Comparison of ENCODE assay signal across 26 mouse cellular contexts in the genomic region with DNA sequence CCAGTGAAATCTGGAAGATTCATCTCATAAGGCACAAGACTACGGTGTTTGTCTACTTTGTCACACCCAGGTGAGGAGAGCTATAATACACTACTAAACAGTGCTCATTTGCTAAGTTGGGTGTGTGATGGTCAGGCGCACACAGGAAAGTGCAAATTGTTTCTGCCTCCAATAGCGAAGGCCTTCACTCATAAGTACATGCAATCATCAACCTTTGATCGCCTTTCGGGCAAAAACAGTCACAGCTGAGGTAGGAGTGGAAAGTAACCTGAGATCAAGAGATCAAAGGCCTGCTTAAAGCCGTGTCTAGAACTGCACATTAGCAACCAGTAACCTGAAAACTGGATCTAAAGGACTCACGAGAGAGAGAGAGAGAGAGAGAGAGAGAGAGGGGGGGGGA.
DNase-seq lines count a peak whose midpoint lies in the region; ATAC-seq and TF ChIP-seq lines count a peak whose summit lies in the region.
"Had no signal": no experiment of that assay in that cellular context is flagged by ENCODE, and none has a peak within 500 bp of the region (broad histone marks: within the 10 kb centered on the region; RNA-seq: fewer than 3 reads in every experiment).

No protein-coding gene starts in this region.

- no peak for TF ChIP-seq CTCF in kidney, adult 2 months (conservative IDR thresholded peaks at IDR 0.05; ENCODE audit: insufficient read depth, insufficient read length, low read depth, low read length)
- no peak for TF ChIP-seq CTCF in intestine, postnatal 0 days (IDR thresholded peaks at IDR 0.05; ENCODE audit: low read depth)

- H3K36me3 ChIP-seq in kidney, adult 2 months (ENCODE audit: control insufficient read depth, insufficient read depth, low read length): no peaks in the 10 kb centered on the region
- no peaks in the 10 kb centered on the region for H3K36me3 ChIP-seq in intestine, postnatal 0 days (ENCODE audit: control insufficient read depth, insufficient read depth)
- no peaks in the 10 kb centered on the region for H3K36me3 ChIP-seq in heart, embryonic 11.5 days (ENCODE audit: control insufficient read depth, insufficient read depth, low read length)
- H3K36me3 ChIP-seq: embryonic facial prominence, embryonic 10.5 days; embryonic facial prominence, embryonic 13.5 days; forebrain, embryonic 10.5 days; heart, embryonic 13.5 days; hindbrain, embryonic 12.5 days had no signal

- H3K4me3 ChIP-seq in kidney, adult 2 months (ENCODE audit: insufficient read depth, low read depth, low read length): no peak overlapping the region
- no peak overlapping the region for H3K4me3 ChIP-seq in intestine, postnatal 0 days (ENCODE audit: low read depth, low read length)
- no peak overlapping the region for H3K4me3 ChIP-seq in heart, embryonic 11.5 days (ENCODE audit: low read depth, low read length)
- H3K4me3 ChIP-seq: embryonic facial prominence, embryonic 10.5 days; embryonic facial prominence, embryonic 13.5 days; erythroblast, embryonic 14.5 days; forebrain, embryonic 10.5 days; forebrain, embryonic 13.5 days; heart, embryonic 13.5 days; hindbrain, embryonic 12.5 days had no signal

- ATAC-seq in intestine, postnatal 0 days: peak; percentile 76
- no peak for ATAC-seq in activated CD4-positive, CD25-positive, alpha-beta regulatory T cell, adult 4 months
- ATAC-seq in heart, embryonic 11.5 days (replicated peaks; ENCODE audit: insufficient number of reproducible peaks, low FRiP score, low TSS enrichment): no peak
- ATAC-seq: CD4-positive, CD25-positive, alpha-beta regulatory T cell, adult 4 months; forebrain, embryonic 13.5 days; forebrain, embryonic 16.5 days; hindbrain, embryonic 16.5 days had no signal

- H3K9ac ChIP-seq in intestine, postnatal 0 days (ENCODE audit: low read depth, low read length): no peak overlapping the region
- no peak overlapping the region for H3K9ac ChIP-seq in heart, embryonic 11.5 days (ENCODE audit: low read depth, low read length)
- H3K9ac ChIP-seq: embryonic facial prominence, embryonic 13.5 days; forebrain, embryonic 13.5 days; heart, embryonic 13.5 days; hindbrain, embryonic 12.5 days had no signal

- no peaks in the 10 kb centered on the region for H3K27me3 ChIP-seq in kidney, adult 2 months (replicated peaks; ENCODE audit: control insufficient read depth, insufficient read depth, low read length)
- no peaks in the 10 kb centered on the region for H3K27me3 ChIP-seq in intestine, postnatal 0 days (replicated peaks; ENCODE audit: control insufficient read depth, insufficient read depth, low read length)
- H3K27me3 ChIP-seq in heart, embryonic 11.5 days (ENCODE audit: control insufficient read depth, insufficient read depth, low read length): no peaks in the 10 kb centered on the region
- H3K27me3 ChIP-seq: embryonic facial prominence, embryonic 13.5 days; forebrain, embryonic 13.5 days; heart, embryonic 13.5 days; hindbrain, embryonic 12.5 days had no signal

- WGBS in kidney, adult 2 months: 53% methylated on average over 7 of the region's 7 CpGs
- 40% methylated on average over 7 of the region's 7 CpGs for WGBS in intestine, postnatal 0 days
- 77% methylated on average over 7 of the region's 7 CpGs for WGBS in heart, embryonic 11.5 days (ENCODE audit: insufficient replicate concordance)

- H3K27ac ChIP-seq in kidney, adult 2 months (ENCODE audit: insufficient read depth, low read depth, low read length): no peak overlapping the region
- no peak overlapping the region; the same call in 1 of the 2 replicates for H3K27ac ChIP-seq in intestine, postnatal 0 days (ENCODE audit: low read depth, low read length)
- H3K27ac ChIP-seq in heart, embryonic 11.5 days (ENCODE audit: low read depth, low read length): no peak overlapping the region
- H3K27ac ChIP-seq: embryonic facial prominence, embryonic 10.5 days; embryonic facial prominence, embryonic 13.5 days; forebrain, embryonic 10.5 days; forebrain, embryonic 13.5 days; heart, embryonic 13.5 days; hindbrain, embryonic 12.5 days had no signal

- DNase-seq in kidney, adult 2 months: peak; percentile 52
- no peak for DNase-seq in kidney, postnatal 10 days
- peak; percentile 8 to 12 for DNase-seq in kidney, postnatal 36 days
- no peak for DNase-seq in kidney, adult 18-20 months
- DNase-seq: adrenal gland, adult 8-10 months; adrenal gland, postnatal 25 days; cerebellum, adult 11-12 months; cerebellum, adult 8-10 months; cerebellum, postnatal 10 days; cerebellum, postnatal 36 days; embryo, embryonic 11 days; gastrocnemius, postnatal 10 days; gastrocnemius, postnatal 36 days had no signal

- TF ChIP-seq POLR2A in kidney, adult 2 months (IDR thresholded peaks at IDR 0.05; ENCODE audit: low read depth, low read length): no peak

- H3K9me3 ChIP-seq in intestine, postnatal 0 days (ENCODE audit: control insufficient read depth): no peaks in the 10 kb centered on the region
- no peaks in the 10 kb centered on the region for H3K9me3 ChIP-seq in heart, embryonic 11.5 days (replicated peaks; ENCODE audit: control insufficient read depth, low read length)
- H3K9me3 ChIP-seq: embryonic facial prominence, embryonic 10.5 days; embryonic facial prominence, embryonic 13.5 days; forebrain, embryonic 10.5 days; forebrain, embryonic 13.5 days; heart, embryonic 13.5 days; hindbrain, embryonic 12.5 days had no signal

- H3K4me1 ChIP-seq in kidney, adult 2 months (ENCODE audit: control insufficient read depth, insufficient read depth, low read length): no peaks in the 10 kb centered on the region; the same call in 1 of the 2 replicates
- no peaks in the 10 kb centered on the region for H3K4me1 ChIP-seq in intestine, postnatal 0 days (replicated peaks; ENCODE audit: control insufficient read depth, insufficient read depth, low read length)
- H3K4me1 ChIP-seq in heart, embryonic 11.5 days (ENCODE audit: control insufficient read depth, insufficient read depth, low read length): no peaks in the 10 kb centered on the region
- H3K4me1 ChIP-seq: embryonic facial prominence, embryonic 10.5 days; embryonic facial prominence, embryonic 13.5 days; forebrain, embryonic 10.5 days; forebrain, embryonic 13.5 days; heart, embryonic 13.5 days had no signal

- H3K4me2 ChIP-seq in intestine, postnatal 0 days (replicated peaks; ENCODE audit: low read depth): no peak overlapping the region
- H3K4me2 ChIP-seq in heart, embryonic 11.5 days: no peak overlapping the region
- H3K4me2 ChIP-seq: embryonic facial prominence, embryonic 13.5 days; forebrain, embryonic 13.5 days; heart, embryonic 13.5 days; hindbrain, embryonic 12.5 days had no signal

Comparison
In these comparisons a context has a peak if more than half of its experiments do, and no peak if none do; other contexts are left out.
1. DNase-seq: peak in kidney, adult 2 months (single experiment) and kidney, postnatal 36 days (2 of 2); none in kidney, postnatal 10 days (single experiment) and kidney, adult 18-20 months (single experiment).